Mouse (Mus musculus) left cerebral cortex, postnatal 25 days (tissue): Measurements from ENCODE around the gene Mettl16. TPM values are rescaled to one million over a fixed set of nuclear protein-coding genes. Genes with fewer than 3 reads are reported as not detected.
A peak's percentile ranks its signal among the peaks of the same experiment; 100 is the strongest.

Source experiments
- DNase-seq, 2 experiments: peaks; one replicate each; pipeline ENCODE4 v3.0.0; 2022; ENCODE audit warnings: low spot score in 2 of 2, mixed read lengths in 1 of 2
- intact Hi-C: fragments of 180-260 bp; cut with DNase I; formaldehyde crosslinking; loops from one replicate; pipeline ENCODE4 v1.15.1; 2025
- total RNA-seq, 2 experiments: library from RNA; stranded (reverse); gene quantifications; 2 replicates each; pipeline ENCODE4 v1.2.3; 2021

Mettl16 gene
- total RNA-seq, 2 experiments from 2014 or later = 27.7 to 30.3 TPM

GRCm38 (mm10) chr11:74838971-74839370 lies 68.3 kb downstream of the Mettl16 start:
- DNase-seq = peak; percentile 69 to 95
- intact Hi-C loops = loop anchor here (1.0 to 10.0 kb wide), 3 partner anchors 9 to 336 kb away; partner anchors contain the start of genes Mnt and Ovca2

- no peak for DNase-seq
- intact Hi-C loops = loop anchor here (5.0 to 10.0 kb wide), 2 partner anchors 203 to 335 kb away; partner anchors contain the start of gene Ovca2
Observed at GRCm38 (mm10) chr11:74839860-74840715, 69.5 kb downstream of the Mettl16 start.

GRCm38 (mm10) chr11:74840739-74841138 lies 70.1 kb downstream of the Mettl16 start:
- intact Hi-C loops = no loop called here
- no peak for DNase-seq

- intact Hi-C loops = no loop called here
- peak in 1 of 2 experiments; percentile 54 for DNase-seq
Observed at GRCm38 (mm10) chr11:74841366-74841765, 70.7 kb downstream of the Mettl16 start.

GRCm38 (mm10) chr11:74842045-74842444 lies 71.4 kb downstream of the Mettl16 start:
- DNase-seq = peak in 1 of 2 experiments; percentile 63
- intact Hi-C loops = no loop called here

GRCm38 (mm10) chr11:74842656-74843434 lies 72.2 kb downstream of the Mettl16 start:
- no peak for DNase-seq
- intact Hi-C loops = no loop called here

- DNase-seq = no peak
- intact Hi-C loops = no loop called here
Observed at GRCm38 (mm10) chr11:74843435-74843714, 72.7 kb downstream of the Mettl16 start.

GRCm38 (mm10) chr11:74843761-74844160 lies 73.1 kb downstream of the Mettl16 start:
- intact Hi-C loops = no loop called here
- DNase-seq = no peak

GRCm38 (mm10) chr11:74845784-74846183 lies 75.2 kb downstream of the Mettl16 start:
- no peak for DNase-seq
- intact Hi-C loops = no loop called here

- intact Hi-C loops = loop anchor here (1.0 kb wide), 1 partner anchor 25 kb away; no protein-coding TSS in a partner anchor
Observed at GRCm38 (mm10) chr11:74847919-74848521, 77.4 kb downstream of the Mettl16 start.

GRCm38 (mm10) chr11:74850998-74851661 lies 80.5 kb downstream of the Mettl16 start:
- no peak for DNase-seq
- intact Hi-C loops = no loop called here

More at GRCm38 (mm10) chr11:74847919-74848521, 77.4 kb downstream of the Mettl16 start:
- DNase-seq = peak; percentile 74

- DNase-seq = no peak
- intact Hi-C loops = no loop called here
Observed at GRCm38 (mm10) chr11:74857756-74858155, 87.1 kb downstream of the Mettl16 start.

- intact Hi-C loops = no loop called here
- no peak for DNase-seq
Observed at GRCm38 (mm10) chr11:74862129-74862528, 91.5 kb downstream of the Mettl16 start.

GRCm38 (mm10) chr11:74863471-74863870 lies 92.8 kb downstream of the Mettl16 start:
- DNase-seq = no peak
- intact Hi-C loops = no loop called here

GRCm38 (mm10) chr11:74864421-74864820 lies 93.8 kb downstream of the Mettl16 start:
- DNase-seq = no peak
- intact Hi-C loops = no loop called here

- intact Hi-C loops = no loop called here
- no peak for DNase-seq
Observed at GRCm38 (mm10) chr11:74865252-74865651, 94.6 kb downstream of the Mettl16 start.

- intact Hi-C loops = no loop called here
- DNase-seq = no peak
Observed at GRCm38 (mm10) chr11:74866640-74867039, 96.0 kb downstream of the Mettl16 start.

GRCm38 (mm10) chr11:74867181-74867580 lies 96.6 kb downstream of the Mettl16 start:
- no peak for DNase-seq
- intact Hi-C loops = no loop called here

GRCm38 (mm10) chr11:74868046-74868760 lies 97.6 kb downstream of the Mettl16 start:
- DNase-seq = no peak
- intact Hi-C loops = no loop called here
